ENCODE assay signal across 8 mouse cellular contexts in genomic region chr4:133752449-133753374, GRCm38 (mm10). TPM values are rescaled to one million over a fixed set of nuclear protein-coding genes. Genes with fewer than 3 reads are reported as not detected.
A peak's percentile ranks its signal among the peaks of the same experiment; 100 is the strongest.
DNase-seq lines count a peak whose midpoint lies in the region; ATAC-seq and TF ChIP-seq lines count a peak whose summit lies in the region.

No protein-coding gene starts in this region.

- peak overlapping the region; percentile 100 for H3K9ac ChIP-seq in heart, embryonic 15.5 days
- H3K9ac ChIP-seq in lung, postnatal 0 days (replicated peaks; ENCODE audit: low read depth), result peak overlapping the region; percentile 98

- peaks cover 66% of the 10 kb centered on the region for H3K4me1 ChIP-seq in embryonic facial prominence, embryonic 10.5 days
- peaks cover 53% of the 10 kb centered on the region for H3K4me1 ChIP-seq in heart, embryonic 15.5 days (replicated peaks)
- peaks cover 26% of the 10 kb centered on the region for H3K4me1 ChIP-seq in lung, postnatal 0 days (ENCODE audit: insufficient read depth, low read depth, low read length)

- peaks cover 34% of the 10 kb centered on the region for H3K36me3 ChIP-seq in embryonic facial prominence, embryonic 10.5 days (replicated peaks)
- peaks cover 6% of the 10 kb centered on the region; the same call in 1 of the 2 replicates for H3K36me3 ChIP-seq in heart, embryonic 15.5 days
- no peaks in the 10 kb centered on the region for H3K36me3 ChIP-seq in lung, postnatal 0 days (ENCODE audit: insufficient read depth, low read length)

- H3K4me2 ChIP-seq in heart, embryonic 15.5 days, result peak overlapping the region; percentile 90
- H3K4me2 ChIP-seq in lung, postnatal 0 days (replicated peaks; ENCODE audit: low read depth, low read length), result peak overlapping the region; percentile 91

- no peaks in the 10 kb centered on the region for H3K9me3 ChIP-seq in embryonic facial prominence, embryonic 10.5 days
- H3K9me3 ChIP-seq in heart, embryonic 15.5 days (replicated peaks), result no peaks in the 10 kb centered on the region
- H3K9me3 ChIP-seq in lung, postnatal 0 days (ENCODE audit: low read length), result no peaks in the 10 kb centered on the region

- peak; percentile 79 for DNase-seq in CD4-positive helper T cell, adult 2 months (ENCODE audit: low read depth, low spot score)
- DNase-seq in adipocyte (ENCODE audit: low spot score), result peak; percentile 22
- DNase-seq in embryonic facial prominence, embryonic 10.5 days (ENCODE audit: low spot score), result peak; percentile 61
- peak; percentile 28 to 66 for DNase-seq in kidney, postnatal 25 days
- DNase-seq in lung, postnatal 0 days (ENCODE audit: low spot score), result peak; percentile 59
- DNase-seq in right cerebral cortex, postnatal 14 days, result peak; percentile 45
- DNase-seq in urinary bladder, postnatal 25 days (ENCODE audit: low spot score), result peak; percentile 37

- ATAC-seq in heart, embryonic 15.5 days (replicated peaks; ENCODE audit: insufficient number of reproducible peaks, insufficient read depth, low FRiP score, low read depth), result no peak
- ATAC-seq in lung, postnatal 0 days, result no peak

- no peak for TF ChIP-seq CTCF in lung, postnatal 0 days (IDR thresholded peaks at IDR 0.05)

- WGBS in embryonic facial prominence, embryonic 10.5 days, result under 1% methylated on average over 120 of the region's 121 CpGs
- under 1% methylated on average over 88 of the region's 121 CpGs for WGBS in heart, embryonic 15.5 days
- WGBS in lung, postnatal 0 days, result under 1% methylated on average over 45 of the region's 121 CpGs

- H3K27ac ChIP-seq in embryonic facial prominence, embryonic 10.5 days (replicated peaks), result peak overlapping the region; percentile 100
- H3K27ac ChIP-seq in heart, embryonic 15.5 days, result peak overlapping the region; percentile 100
- peak overlapping the region; percentile 99 for H3K27ac ChIP-seq in lung, postnatal 0 days (ENCODE audit: low read length)

- peak overlapping the region; percentile 92 for H3K4me3 ChIP-seq in embryonic facial prominence, embryonic 10.5 days
- H3K4me3 ChIP-seq in heart, embryonic 15.5 days, result peak overlapping the region; percentile 91
- H3K4me3 ChIP-seq in lung, postnatal 0 days (ENCODE audit: low read depth, low read length), result peak overlapping the region; percentile 100

- H3K27me3 ChIP-seq in embryonic facial prominence, embryonic 10.5 days (replicated peaks; ENCODE audit: low read depth, poor library complexity, severe bottlenecking), result no peaks in the 10 kb centered on the region
- H3K27me3 ChIP-seq in heart, embryonic 15.5 days, result no peaks in the 10 kb centered on the region
- H3K27me3 ChIP-seq in lung, postnatal 0 days (replicated peaks; ENCODE audit: insufficient read depth, low read length), result no peaks in the 10 kb centered on the region

- no peak for TF ChIP-seq EP300 in lung, postnatal 0 days (IDR thresholded peaks at IDR 0.05)

RNA-seq across cellular contexts. Expression of gene Arid1a, which starts 3.9 kb away (rescaled TPM):
- 38.9 and 40.0 TPM in 2 replicates for polyA plus RNA-seq in embryonic facial prominence, embryonic 10.5 days (2016; fragmentation: Nextera tagmentation; extraction: Ambion mirVana)
- 16.5 and 20.4 TPM in 2 replicates for polyA plus RNA-seq in heart, embryonic 15.5 days (2015; fragmentation: Nextera tagmentation; extraction: Ambion mirVana)
- 13.7 and 18.6 TPM in 2 replicates for polyA plus RNA-seq in lung, postnatal 0 days (2015; fragmentation: Nextera tagmentation; extraction: Ambion mirVana)

Comparison
In these comparisons a context has a peak if more than half of its experiments do, and no peak if none do; other contexts are left out.
1. DNase-seq: peak in every context shown above with its lines; median percentile 79 in CD4-positive helper T cell, adult 2 months; 61 in embryonic facial prominence, embryonic 10.5 days; 59 in lung, postnatal 0 days; 47 in kidney, postnatal 25 days; 45 in right cerebral cortex, postnatal 14 days; 37 in urinary bladder, postnatal 25 days; 22 in adipocyte.